Mouse (Mus musculus) layer of hippocampus, adult 11-12 months (tissue): ENCODE measurements around the gene Snu13.
A peak's percentile ranks its signal among the peaks of the same experiment; 100 is the strongest.

Source experiments
- DNase-seq: peaks from one replicate; pipeline ENCODE4 v3.0.0; 2022; ENCODE audit warnings: low spot score

The Snu13 gene

DNA sequence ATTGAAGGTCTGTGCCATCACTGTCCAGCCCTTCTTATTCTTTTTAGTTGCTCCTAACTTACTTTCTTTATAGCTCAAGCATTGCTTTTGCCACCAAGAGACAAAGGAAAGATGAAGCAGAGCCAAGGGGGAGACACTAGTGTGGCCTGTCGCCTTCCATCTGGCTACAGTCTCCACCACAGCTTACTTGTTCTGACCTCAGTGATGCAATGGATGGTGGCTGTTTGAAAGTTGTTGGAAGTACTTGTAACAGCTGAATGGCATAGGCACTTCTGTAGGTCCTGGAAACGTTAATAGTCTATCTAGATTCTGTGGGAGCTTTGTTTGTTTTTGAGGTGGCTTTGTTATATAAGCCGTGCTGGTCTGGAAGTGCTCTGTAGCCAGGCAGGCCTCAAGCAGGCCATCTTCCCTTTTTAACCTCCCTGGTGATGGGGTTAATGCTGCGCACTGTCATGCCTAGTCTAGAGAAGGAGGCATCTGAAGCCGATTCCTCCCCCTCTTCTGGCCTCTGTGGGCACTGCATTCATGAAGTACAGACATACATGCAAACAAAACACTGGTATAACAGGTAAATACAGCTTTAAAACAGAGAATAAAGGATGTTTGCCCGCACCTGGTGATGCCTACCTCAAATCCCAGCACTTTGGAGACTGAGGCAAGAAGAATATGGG, 23.3 kb downstream of the Snu13 start:
- DNase-seq, result no peak

DNA sequence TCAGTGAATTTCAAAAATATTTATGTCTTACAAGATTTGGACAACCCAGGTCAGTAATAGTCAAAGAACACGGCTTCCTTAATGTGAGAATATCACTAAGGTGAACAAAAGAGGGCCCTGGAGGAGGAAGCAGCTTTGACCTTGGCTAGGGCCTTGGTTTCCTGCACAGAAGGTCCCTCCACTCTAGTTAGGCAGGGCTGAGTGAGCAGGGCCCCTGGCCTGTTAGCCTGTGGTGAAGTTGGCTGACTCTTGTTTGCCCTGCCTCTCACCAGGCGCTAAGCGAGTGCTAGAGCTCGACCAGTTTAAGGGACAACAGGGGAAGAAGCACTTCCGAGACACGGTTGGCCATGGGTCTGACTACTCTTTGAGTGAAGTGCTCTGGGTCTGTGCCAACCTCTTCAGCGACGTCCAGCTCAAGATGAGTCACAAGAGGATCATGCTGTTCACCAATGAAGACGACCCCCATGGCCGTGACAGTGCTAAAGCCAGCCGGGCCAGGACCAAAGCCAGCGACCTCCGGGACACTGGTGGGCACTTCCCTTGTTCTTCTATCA, 24.8 kb downstream of the Snu13 start:
- no peak for DNase-seq

DNA sequence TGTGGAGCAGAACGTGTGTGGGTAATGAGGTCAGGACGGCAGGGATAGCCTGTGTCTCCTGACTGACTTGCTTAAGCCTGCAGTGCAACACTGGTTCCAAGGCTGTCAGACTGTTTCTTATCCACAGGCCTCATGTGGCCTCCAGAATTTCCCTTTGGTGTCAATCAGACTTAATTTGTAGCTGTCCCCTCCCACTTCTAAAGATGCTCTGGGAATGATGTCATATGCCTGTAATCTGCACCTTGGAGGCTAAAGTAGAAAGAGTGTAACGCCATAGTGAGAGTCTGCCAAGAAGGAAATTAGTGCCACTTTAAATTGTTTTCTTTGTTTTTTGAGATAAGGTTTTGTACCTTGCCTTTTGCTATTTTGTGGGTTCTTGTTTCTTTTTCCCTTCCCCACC, 28.1 kb downstream of the Snu13 start:
- DNase-seq, result no peak

DNA sequence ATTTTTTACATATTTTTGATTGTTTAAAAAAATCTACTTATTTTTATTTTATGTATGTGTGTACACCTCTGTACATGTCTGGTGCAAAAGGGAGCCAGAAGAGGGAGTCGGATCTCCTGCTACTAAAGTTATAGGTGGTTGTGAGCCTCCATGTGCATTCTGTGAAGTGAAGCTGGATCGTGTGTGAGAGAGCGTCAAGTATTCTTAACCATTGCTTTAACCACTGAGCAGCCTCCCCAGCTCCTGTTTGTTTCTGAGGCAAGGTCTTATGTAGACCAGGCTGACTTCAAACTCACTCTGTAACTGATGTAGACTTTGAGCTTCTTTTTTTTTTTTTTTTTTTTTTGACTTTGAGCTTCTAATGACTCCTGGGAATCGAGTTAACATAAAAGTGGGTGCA, 29.9 kb downstream of the Snu13 start:
- no peak for DNase-seq

GRCm38 (mm10) chr15:82016830-82017229, 30.6 kb downstream of the Snu13 start:
- no peak for DNase-seq

GRCm38 (mm10) chr15:82016101-82016808, 31.1 kb downstream of the Snu13 start:
- peak; percentile 99 for DNase-seq

GRCm38 (mm10) chr15:82015392-82016100, 31.9 kb downstream of the Snu13 start:
- peak; percentile 40 for DNase-seq

DNA sequence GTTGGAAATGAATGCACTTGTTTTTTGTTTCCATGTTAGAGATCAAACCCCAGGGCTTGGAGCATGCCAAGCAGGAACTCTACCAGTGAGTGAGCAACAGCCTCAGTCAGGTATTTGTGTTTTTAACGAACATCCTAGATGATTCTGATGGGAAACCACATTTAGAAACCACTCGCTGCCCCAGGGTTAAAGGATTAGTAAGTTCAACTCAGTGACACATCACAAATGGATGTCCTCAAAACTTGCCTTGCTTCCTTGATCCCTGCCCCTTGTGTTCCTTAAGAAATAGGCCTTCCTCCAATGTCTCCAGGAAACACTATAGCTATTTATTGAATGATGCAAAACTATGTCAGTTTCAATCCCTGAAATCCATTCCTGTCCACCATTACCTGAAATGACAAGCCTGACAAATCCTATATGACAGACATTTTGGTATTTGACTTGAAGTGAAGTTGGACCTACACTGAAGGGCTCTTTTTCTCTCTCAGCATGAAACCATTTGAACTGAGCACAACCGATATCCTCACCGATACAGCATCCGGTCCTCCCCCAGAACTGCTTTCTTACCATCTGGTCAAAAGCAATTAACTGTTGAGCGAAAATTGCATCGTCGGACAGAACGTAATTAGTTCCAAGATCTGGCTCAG, 32.5 kb downstream of the Snu13 start:
- no peak for DNase-seq

DNA sequence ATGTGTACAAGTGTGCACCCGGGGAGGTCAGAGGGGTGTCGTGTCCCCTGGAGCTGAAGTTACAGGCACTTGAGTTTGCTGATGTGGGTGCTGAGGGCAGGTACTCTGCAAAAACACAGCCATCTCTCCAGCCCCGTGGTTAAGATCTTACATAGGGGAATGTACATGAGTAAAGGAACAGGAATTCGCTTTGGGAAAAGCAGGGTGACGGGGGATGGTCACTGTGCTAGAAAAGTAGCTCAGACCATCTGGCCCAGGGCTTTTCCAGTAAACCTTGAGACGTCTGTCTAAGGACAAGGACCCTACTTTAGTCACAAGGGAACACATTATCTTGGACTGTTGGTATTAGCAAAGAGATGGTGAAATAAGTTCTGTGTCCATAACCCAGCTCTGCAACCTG, 35.5 kb downstream of the Snu13 start:
- no peak for DNase-seq

GRCm38 (mm10) chr15:82004257-82004656, 43.1 kb downstream of the Snu13 start:
- DNase-seq, result no peak

DNA sequence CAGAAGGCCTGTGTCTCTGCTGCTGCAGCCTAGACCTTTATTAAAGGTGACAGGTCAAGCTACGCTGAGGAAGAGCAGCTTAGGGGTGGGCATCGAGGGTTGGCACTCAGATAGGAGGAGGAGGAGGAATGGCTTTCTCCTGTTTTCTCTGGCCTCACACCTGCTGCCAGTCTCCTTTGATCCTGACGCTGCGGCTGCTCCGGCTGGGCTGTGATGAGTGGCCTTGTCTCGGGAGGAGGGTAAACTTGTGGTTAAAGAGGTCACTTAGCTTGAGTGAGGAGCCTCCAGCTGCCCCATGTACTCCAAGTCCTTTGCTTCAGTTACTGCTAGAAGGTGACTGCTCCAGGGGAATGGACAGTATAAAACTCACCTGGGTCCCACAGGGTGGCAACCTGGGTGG, 53.4 kb downstream of the Snu13 start:
- DNase-seq, result no peak

DNA sequence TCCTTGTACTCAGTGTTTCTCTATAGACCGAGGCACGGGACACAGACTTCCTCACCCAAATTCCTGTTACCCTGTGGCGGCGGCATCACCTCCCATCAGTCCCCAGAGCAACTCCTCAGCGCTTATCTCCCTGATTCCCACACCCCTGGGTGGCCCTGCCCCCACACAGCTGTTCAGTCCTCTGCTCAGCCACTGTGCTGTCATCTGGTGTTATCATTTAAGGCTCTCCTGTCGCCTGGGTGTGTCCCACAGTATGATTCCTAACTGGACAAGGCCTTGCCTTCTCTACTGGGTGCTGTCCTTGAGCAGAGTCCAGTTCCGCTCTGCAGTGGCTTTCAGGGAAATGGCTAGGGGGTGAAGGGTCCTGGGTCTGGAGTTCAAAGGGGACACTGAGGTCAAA, 56.8 kb downstream of the Snu13 start:
- DNase-seq, result no peak
